Mouse (Mus musculus): ENCODE measurements around the gene Pptc7.

DNA sequence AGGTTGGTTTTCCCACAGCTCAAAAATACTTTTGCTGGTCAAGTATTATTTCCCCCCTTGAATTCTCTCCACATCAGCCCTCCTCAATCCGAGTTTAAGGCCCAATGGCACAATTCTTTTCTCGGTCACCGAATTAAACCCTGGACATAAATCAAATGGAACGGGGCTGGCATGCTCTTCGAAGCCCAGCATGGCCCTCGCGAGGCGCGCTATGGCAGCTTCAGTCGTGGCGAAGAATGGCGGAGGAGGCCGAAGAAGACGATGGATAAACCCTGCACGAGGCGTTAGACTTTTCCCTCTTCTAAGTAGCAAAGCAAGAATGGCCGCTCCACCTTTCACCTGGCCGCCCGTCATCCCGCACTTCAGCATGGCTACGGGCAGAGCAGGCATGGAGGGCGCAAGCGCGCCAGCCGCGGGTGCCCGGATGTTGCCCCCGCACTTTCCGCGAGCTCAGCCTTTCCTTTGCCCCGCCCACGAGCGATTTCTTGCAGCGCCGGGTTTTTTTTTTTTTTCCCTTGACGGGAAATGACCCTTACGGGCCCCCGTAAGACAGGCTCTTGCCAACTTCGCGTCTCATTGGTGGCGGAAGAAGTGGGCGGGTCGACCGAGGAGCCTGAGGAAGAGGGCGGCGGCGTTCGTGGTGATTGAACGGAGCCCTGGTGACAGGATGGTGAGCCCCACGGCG is 69.8 kb downstream of the Pptc7 start, which contains the start of the genes Rad9b and Vps29:
- no peak for TF ChIP-seq CTCF (conservative IDR thresholded peaks at IDR 0.05; ENCODE audit: low read length)
- TF ChIP-seq POU5F1 (IDR thresholded peaks at IDR 0.05; ENCODE audit: borderline replicate concordance, low read length) = no peak
- no peak for TF ChIP-seq NANOG (IDR thresholded peaks at IDR 0.05; ENCODE audit: borderline replicate concordance, low read length)
